Mouse (Mus musculus) layer of hippocampus, adult 18-20 months (tissue): Measurements from ENCODE around the gene Gnaq. TPM values are rescaled to one million over a fixed set of nuclear protein-coding genes. Genes with fewer than 3 reads are reported as not detected.
A peak's percentile ranks its signal among the peaks of the same experiment; 100 is the strongest.
"Not testable (repeated sequence)": the region's sequence is repeated elsewhere in the genome, so short reads cannot be mapped to it uniquely, and the experiment has no call there.

Experiments
- DNase-seq, 2 experiments: peaks; one replicate each; pipeline ENCODE4 v3.0.0; 2022; ENCODE audit warnings: low spot score in 2 of 2
- total RNA-seq, 2 experiments: library from RNA; stranded (reverse); gene quantifications; 2 replicates each; pipeline ENCODE4 v1.2.3; 2021

Gnaq gene
- total RNA-seq, 2 experiments from 2014 or later: 189 to 204 TPM

GRCm38 (mm10) chr19:16255294-16255693 lies 122.7 kb downstream of the Gnaq start:
- DNase-seq: no peak

GRCm38 (mm10) chr19:16258766-16259355 lies 126.2 kb downstream of the Gnaq start:
- no peak for DNase-seq

- DNase-seq: no peak
Measured at GRCm38 (mm10) chr19:16259786-16260434, 127.3 kb downstream of the Gnaq start.

- DNase-seq: no peak
Measured at GRCm38 (mm10) chr19:16260435-16260832, 127.8 kb downstream of the Gnaq start.

- no peak for DNase-seq
Measured at GRCm38 (mm10) chr19:16260973-16261372, 128.3 kb downstream of the Gnaq start.

GRCm38 (mm10) chr19:16261631-16262030 lies 129.0 kb downstream of the Gnaq start:
- no peak for DNase-seq

- peak in 1 of 2 experiments; percentile 43 for DNase-seq
Measured at GRCm38 (mm10) chr19:16262340-16262739, 129.7 kb downstream of the Gnaq start.

- DNase-seq: not testable (repeated sequence)
Measured at GRCm38 (mm10) chr19:16267362-16267761, 134.7 kb downstream of the Gnaq start.

GRCm38 (mm10) chr19:16270236-16270635 lies 137.6 kb downstream of the Gnaq start:
- no peak for DNase-seq

- DNase-seq: no peak
Measured at GRCm38 (mm10) chr19:16271002-16271401, 138.4 kb downstream of the Gnaq start.

GRCm38 (mm10) chr19:16273021-16273420 lies 140.4 kb downstream of the Gnaq start:
- DNase-seq: no peak

GRCm38 (mm10) chr19:16280231-16280630 lies 147.6 kb downstream of the Gnaq start:
- DNase-seq: no peak

- peak in 1 of 2 experiments; percentile 65 for DNase-seq
Measured at GRCm38 (mm10) chr19:16285051-16286028, 152.7 kb downstream of the Gnaq start.

- no peak for DNase-seq
Measured at GRCm38 (mm10) chr19:16286451-16287175, 154.0 kb downstream of the Gnaq start.

- no peak for DNase-seq
Measured at GRCm38 (mm10) chr19:16287307-16287706, 154.7 kb downstream of the Gnaq start.

- no peak for DNase-seq
Measured at GRCm38 (mm10) chr19:16287971-16288370, 155.3 kb downstream of the Gnaq start.

GRCm38 (mm10) chr19:16291088-16291487 lies 158.5 kb downstream of the Gnaq start:
- no peak for DNase-seq

- no peak for DNase-seq
Measured at GRCm38 (mm10) chr19:16292056-16292608, 159.5 kb downstream of the Gnaq start.

GRCm38 (mm10) chr19:16292978-16293377 lies 160.3 kb downstream of the Gnaq start:
- no peak for DNase-seq

GRCm38 (mm10) chr19:16300413-16300812 lies 167.8 kb downstream of the Gnaq start:
- no peak for DNase-seq

GRCm38 (mm10) chr19:16301336-16301735 lies 168.7 kb downstream of the Gnaq start:
- no peak for DNase-seq
